Comparison of ENCODE assay signal across 8 mouse cellular contexts in genomic region chr2:127501061-127501460, GRCm38 (mm10). TPM values are rescaled to one million over a fixed set of nuclear protein-coding genes. Genes with fewer than 3 reads are reported as not detected.
A peak's percentile ranks its signal among the peaks of the same experiment; 100 is the strongest.
DNase-seq lines count a peak whose midpoint lies in the region; ATAC-seq and TF ChIP-seq lines count a peak whose summit lies in the region.

No protein-coding gene starts in this region.

- peak; percentile 72 for TF ChIP-seq CTCF in cortical plate, adult 2 months (IDR thresholded peaks at IDR 0.05; ENCODE audit: extremely low read depth, insufficient read depth, low read length)
- TF ChIP-seq CTCF in heart, postnatal 0 days (IDR thresholded peaks at IDR 0.05; ENCODE audit: low read depth) = peak; percentile 94

- WGBS in heart, postnatal 0 days = 50% methylated on average over 7 of the region's 7 CpGs
- WGBS in liver, embryonic 11.5 days = 45% methylated on average over 7 of the region's 7 CpGs

- H3K27me3 ChIP-seq in heart, postnatal 0 days (ENCODE audit: control insufficient read depth, insufficient read depth, low read length) = 0 out of 2 replicates have a peak, but pooled peaks cover 21% of the 10 kb centered on the region
- peaks cover 4% of the 10 kb centered on the region; the same call in 1 of the 2 replicates for H3K27me3 ChIP-seq in liver, embryonic 11.5 days (replicated peaks; ENCODE audit: control insufficient read depth, insufficient read depth, low read length)

- H3K9ac ChIP-seq in heart, postnatal 0 days (replicated peaks; ENCODE audit: low read depth, low read length) = no peak overlapping the region
- H3K9ac ChIP-seq in liver, embryonic 11.5 days (ENCODE audit: low read depth, low read length) = no peak overlapping the region

- peaks cover 16% of the 10 kb centered on the region for H3K4me1 ChIP-seq in cortical plate, adult 2 months (ENCODE audit: control insufficient read depth, insufficient read depth, low read length)
- no peaks in the 10 kb centered on the region for H3K4me1 ChIP-seq in heart, postnatal 0 days (ENCODE audit: control insufficient read depth, insufficient read depth)
- H3K4me1 ChIP-seq in liver, embryonic 11.5 days (replicated peaks; ENCODE audit: control insufficient read depth, insufficient read depth, low read length) = no peaks in the 10 kb centered on the region

- peak; percentile 49 to 65 for DNase-seq in cerebellum, adult 18-20 months
- DNase-seq in cerebellum, adult 11 months = no peak
- DNase-seq in right cerebral cortex, postnatal 10 days (ENCODE audit: low spot score in 2 of 2) = peak; percentile 65 to 68
- DNase-seq in right cerebral cortex, postnatal 25 days = no peak
- no peak for DNase-seq in heart, postnatal 0 days (ENCODE audit: low spot score)
- DNase-seq in liver, embryonic 11.5 days (ENCODE audit: low spot score) = peak; percentile 53
- peak; percentile 17 to 22 for DNase-seq in spleen, postnatal 36 days (ENCODE audit: low spot score in 2 of 2)

- no peak for TF ChIP-seq POLR2A in cortical plate, adult 2 months (IDR thresholded peaks at IDR 0.05; ENCODE audit: extremely low read depth, insufficient read depth, low read length)

- H3K4me2 ChIP-seq in heart, postnatal 0 days (ENCODE audit: low read depth, low read length) = no peak overlapping the region
- H3K4me2 ChIP-seq in liver, embryonic 11.5 days = no peak overlapping the region

- no peak overlapping the region for H3K4me3 ChIP-seq in cortical plate, adult 2 months (ENCODE audit: insufficient read depth, low read length)
- H3K4me3 ChIP-seq in heart, postnatal 0 days (ENCODE audit: low read depth, low read length) = no peak overlapping the region
- H3K4me3 ChIP-seq in liver, embryonic 11.5 days (ENCODE audit: low read depth, low read length) = no peak overlapping the region

- no peak for TF ChIP-seq EP300 in heart, postnatal 0 days (IDR thresholded peaks at IDR 0.05; ENCODE audit: low read depth)

- peak; percentile 33; the same call in 1 of the 2 replicates for ATAC-seq in heart, postnatal 0 days (ENCODE audit: insufficient read depth, low read depth)
- no peak for ATAC-seq in liver, embryonic 11.5 days (replicated peaks; ENCODE audit: low FRiP score)

- H3K9me3 ChIP-seq in heart, postnatal 0 days (replicated peaks; ENCODE audit: control insufficient read depth, low read length) = no peaks in the 10 kb centered on the region
- no peaks in the 10 kb centered on the region for H3K9me3 ChIP-seq in liver, embryonic 11.5 days (ENCODE audit: control insufficient read depth, low read length)

- no peaks in the 10 kb centered on the region for H3K36me3 ChIP-seq in heart, postnatal 0 days (replicated peaks; ENCODE audit: control insufficient read depth, insufficient read depth, low read length)
- no peaks in the 10 kb centered on the region for H3K36me3 ChIP-seq in liver, embryonic 11.5 days (ENCODE audit: control insufficient read depth, insufficient read depth, low read length)

- H3K27ac ChIP-seq in cortical plate, adult 2 months (ENCODE audit: insufficient read depth, low read length) = no peak overlapping the region
- H3K27ac ChIP-seq in heart, postnatal 0 days (ENCODE audit: low read depth) = no peak overlapping the region
- no peak overlapping the region for H3K27ac ChIP-seq in liver, embryonic 11.5 days (ENCODE audit: low read depth, low read length)

RNA-seq across cellular contexts. Expression of gene Kcnip3, which starts 20.8 kb away (rescaled TPM):
- 109 and 110 TPM in 2 replicates for polyA plus RNA-seq in cortical plate, adult 2 months (2012; rRNA removed)
- total RNA-seq in heart, postnatal 0 days (2014; rRNA removed; ENCODE audit: low replicate concordance) = 3.5 and 7.9 TPM in 2 replicates
- polyA plus RNA-seq in heart, postnatal 0 days (2015; fragmentation: Nextera tagmentation; extraction: Ambion mirVana) = 0.20 and 0.40 TPM in 2 replicates
- 1.3 and 1.4 TPM in 2 replicates for polyA plus RNA-seq in liver, embryonic 11.5 days (2014; fragmentation: Nextera tagmentation; extraction: Ambion mirVana)

RNA-seq across cellular contexts. Expression of gene Prom2, which starts 40.2 kb away (rescaled TPM):
- polyA plus RNA-seq in cortical plate, adult 2 months (2012; rRNA removed) = 0.17 and 0.21 TPM in 2 replicates
- total RNA-seq in heart, postnatal 0 days (2014; rRNA removed; ENCODE audit: low replicate concordance) = 0.04 and 6.0 TPM in 2 replicates
- 0.03 and 0.08 TPM in 2 replicates for polyA plus RNA-seq in heart, postnatal 0 days (2015; fragmentation: Nextera tagmentation; extraction: Ambion mirVana)
- 0.23 and 0.25 TPM in 2 replicates for polyA plus RNA-seq in liver, embryonic 11.5 days (2014; fragmentation: Nextera tagmentation; extraction: Ambion mirVana)

RNA-seq across cellular contexts. Expression of gene Fahd2a, which starts 56.7 kb away (rescaled TPM):
- polyA plus RNA-seq in cortical plate, adult 2 months (2012; rRNA removed) = 37.4 and 38.2 TPM in 2 replicates
- 30.3 and 58.0 TPM in 2 replicates for total RNA-seq in heart, postnatal 0 days (2014; rRNA removed; ENCODE audit: low replicate concordance)
- 37.9 and 43.3 TPM in 2 replicates for polyA plus RNA-seq in heart, postnatal 0 days (2015; fragmentation: Nextera tagmentation; extraction: Ambion mirVana)
- 16.6 and 19.9 TPM in 2 replicates for polyA plus RNA-seq in liver, embryonic 11.5 days (2014; fragmentation: Nextera tagmentation; extraction: Ambion mirVana)

Comparison
In these comparisons a context has a peak if more than half of its experiments do, and no peak if none do; other contexts are left out.
1. DNase-seq: peak in cerebellum, adult 18-20 months (2 of 2), right cerebral cortex, postnatal 10 days (2 of 2), liver, embryonic 11.5 days (single experiment) and spleen, postnatal 36 days (2 of 2); none in cerebellum, adult 11 months (single experiment), right cerebral cortex, postnatal 25 days (single experiment) and heart, postnatal 0 days (single experiment).
2. RNA of gene Kcnip3, which starts 20.8 kb away (polyA plus RNA-seq): 109 to 110 TPM in cortical plate, adult 2 months; 1.3 to 1.4 TPM in liver, embryonic 11.5 days and 0.20 to 0.40 TPM in heart, postnatal 0 days; every median in the first group is over 10 times any median in the second.